Mouse (Mus musculus): ENCODE measurements around the gene Fgfr2.

The Fgfr2 gene

DNA sequence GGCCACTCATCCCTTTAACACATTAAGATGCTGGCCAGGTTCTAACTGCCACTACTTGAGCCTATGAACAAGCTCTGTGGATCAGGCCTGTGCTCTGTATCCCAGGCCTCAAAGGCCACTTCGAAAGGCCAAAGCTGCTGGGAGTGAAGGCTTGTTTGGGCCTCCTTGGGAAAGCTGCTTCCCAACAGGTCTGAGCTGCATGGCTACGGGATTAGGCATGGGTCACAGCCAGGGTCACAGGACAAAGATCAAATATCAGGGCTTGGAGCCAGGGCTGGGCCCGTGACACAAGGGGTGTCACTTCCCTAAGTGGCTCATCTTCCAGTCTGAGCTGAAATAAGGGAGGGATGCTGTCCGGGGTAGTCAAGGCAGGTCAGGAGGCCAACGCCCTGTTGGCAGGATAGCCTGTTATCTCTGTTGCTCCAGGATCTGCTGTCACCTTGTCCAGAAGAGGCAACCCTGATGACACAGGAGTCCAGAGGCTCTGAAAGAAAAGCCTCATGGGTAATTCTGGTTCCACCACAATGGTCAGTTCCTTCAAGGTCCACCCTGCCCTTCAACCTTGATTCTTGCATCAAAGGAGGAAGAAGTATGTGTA is 1313.5 kb downstream of the Fgfr2 start:
- no peak for DNase-seq (ENCODE audit: low spot score)

DNA sequence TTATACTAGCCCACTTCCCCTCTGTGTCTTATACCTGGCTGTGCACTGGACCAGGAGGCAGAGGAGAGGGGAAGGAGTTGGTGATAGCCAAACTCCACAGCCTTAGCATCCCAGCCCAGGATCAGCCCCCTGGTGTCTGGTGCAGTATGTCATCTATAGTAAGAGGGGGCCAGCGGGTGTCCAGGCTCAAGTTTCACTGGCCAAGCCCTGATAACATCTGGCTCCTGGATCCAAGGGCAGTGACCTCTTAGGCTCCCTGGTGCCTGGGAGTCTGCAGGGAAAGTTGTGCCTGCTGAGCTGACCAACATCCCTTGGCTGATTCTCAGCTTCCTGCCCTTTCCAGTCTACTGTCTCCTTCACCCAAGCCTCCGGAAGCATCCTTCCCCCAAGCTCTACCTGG is 1315.9 kb downstream of the Fgfr2 start:
- DNase-seq (ENCODE audit: low spot score): no peak

- DNase-seq (ENCODE audit: low spot score): no peak
These were observed 1317.5 kb downstream of the Fgfr2 start for GRCm38 (mm10) chr7:131805525-131806202.

DNA sequence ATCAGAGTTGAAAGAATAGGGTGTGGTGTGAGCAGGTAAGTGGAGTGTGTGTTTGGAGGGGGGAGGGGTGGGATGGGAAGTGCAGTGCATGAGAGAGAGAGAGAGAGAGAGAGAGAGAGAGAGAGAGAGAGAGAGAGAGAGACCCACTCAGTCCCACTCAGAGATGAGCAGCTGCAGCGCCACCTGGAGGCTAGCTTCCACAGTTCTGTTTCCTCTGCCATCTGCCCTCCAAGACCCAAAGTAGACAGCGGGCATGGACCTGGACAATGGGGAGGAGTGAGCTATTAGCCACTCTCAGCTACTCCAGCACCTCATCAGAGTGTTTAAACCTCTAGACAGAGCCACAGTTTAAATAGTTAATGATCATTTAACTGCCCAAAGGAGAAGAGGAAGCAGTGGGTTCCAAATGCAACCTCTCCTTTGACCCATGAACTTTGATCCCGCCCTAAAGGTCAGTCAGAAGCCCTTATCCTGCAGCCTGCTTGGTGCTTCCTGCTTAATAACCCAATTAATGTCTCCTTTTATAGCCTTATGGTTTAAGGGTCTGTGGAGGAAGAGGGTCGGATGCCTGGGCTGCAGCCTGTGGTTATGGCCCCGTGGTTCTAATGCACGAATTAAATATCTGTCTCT is 1322.6 kb downstream of the Fgfr2 start:
- no peak for DNase-seq (ENCODE audit: low spot score)

GRCm38 (mm10) chr7:131797161-131797560 is 1326.0 kb downstream of the Fgfr2 start:
- no peak for DNase-seq (ENCODE audit: low spot score)

GRCm38 (mm10) chr7:131788595-131789206 is 1334.4 kb downstream of the Fgfr2 start:
- no peak for DNase-seq (ENCODE audit: low spot score)

GRCm38 (mm10) chr7:131785721-131786120 is 1337.4 kb downstream of the Fgfr2 start:
- DNase-seq (ENCODE audit: low spot score): no peak

- DNase-seq (ENCODE audit: low spot score): no peak
These were observed 1344.7 kb downstream of the Fgfr2 start for GRCm38 (mm10) chr7:131778271-131778985.

DNA sequence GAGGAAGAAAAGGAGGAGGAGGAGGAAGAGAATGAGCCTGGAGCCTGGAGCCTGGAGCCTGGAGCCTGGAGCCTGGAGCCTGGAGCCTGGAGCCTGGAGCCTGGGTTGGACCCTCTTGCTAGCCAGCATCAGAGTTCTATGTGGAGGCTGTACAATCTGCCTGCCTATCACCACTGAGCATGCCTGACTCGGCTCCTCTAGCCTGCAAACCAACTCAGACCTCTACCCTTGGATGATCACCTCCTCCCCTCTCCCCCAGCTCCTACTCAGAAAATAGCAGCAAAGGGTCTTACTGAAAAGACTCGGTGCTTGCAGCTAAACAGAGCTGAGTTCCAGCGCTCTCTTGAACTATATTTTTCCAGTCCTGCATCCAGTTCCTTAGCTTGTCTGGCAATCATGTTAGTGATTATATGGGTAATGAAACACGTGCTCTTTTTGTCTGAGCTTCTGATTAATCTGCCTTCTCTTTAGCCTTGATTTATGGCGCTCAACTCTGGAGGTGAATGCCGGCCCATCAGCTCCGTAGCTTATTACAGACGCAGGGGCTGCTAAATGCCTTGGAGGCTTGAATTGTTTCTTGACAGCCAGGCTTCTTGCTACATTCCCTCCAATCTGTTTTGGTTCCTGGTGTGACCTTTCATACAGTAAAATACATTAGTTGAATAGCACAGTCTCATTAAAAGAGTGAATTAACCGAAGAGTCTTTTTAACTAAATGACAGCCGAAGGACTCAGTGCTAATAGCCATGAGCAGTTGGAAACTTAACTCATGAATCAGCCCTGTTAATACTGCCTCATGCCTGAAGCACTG is 1345.5 kb downstream of the Fgfr2 start:
- DNase-seq (ENCODE audit: low spot score): no peak

GRCm38 (mm10) chr7:131776191-131776752 is 1346.9 kb downstream of the Fgfr2 start:
- no peak for DNase-seq (ENCODE audit: low spot score)

DNA sequence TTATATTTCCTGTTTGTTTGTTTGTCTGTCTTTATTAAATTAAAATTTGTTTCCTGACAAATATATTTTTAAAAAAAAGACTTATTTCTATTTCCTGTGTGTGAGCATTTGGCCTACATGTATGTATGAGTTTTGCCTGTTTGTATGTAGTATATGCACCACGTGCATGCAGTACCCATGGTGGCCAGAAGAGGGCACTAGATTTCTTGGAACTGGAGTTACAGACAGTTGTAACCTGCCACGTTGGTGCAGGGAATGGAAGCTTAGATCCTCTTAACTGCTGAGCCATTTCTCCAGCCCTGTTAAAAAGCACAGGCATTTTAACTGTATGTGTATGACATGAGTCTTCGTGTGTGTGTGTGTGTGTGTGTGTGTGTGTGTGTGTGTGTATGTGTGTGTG is 1365.2 kb downstream of the Fgfr2 start:
- no peak for DNase-seq (ENCODE audit: low spot score)

DNA sequence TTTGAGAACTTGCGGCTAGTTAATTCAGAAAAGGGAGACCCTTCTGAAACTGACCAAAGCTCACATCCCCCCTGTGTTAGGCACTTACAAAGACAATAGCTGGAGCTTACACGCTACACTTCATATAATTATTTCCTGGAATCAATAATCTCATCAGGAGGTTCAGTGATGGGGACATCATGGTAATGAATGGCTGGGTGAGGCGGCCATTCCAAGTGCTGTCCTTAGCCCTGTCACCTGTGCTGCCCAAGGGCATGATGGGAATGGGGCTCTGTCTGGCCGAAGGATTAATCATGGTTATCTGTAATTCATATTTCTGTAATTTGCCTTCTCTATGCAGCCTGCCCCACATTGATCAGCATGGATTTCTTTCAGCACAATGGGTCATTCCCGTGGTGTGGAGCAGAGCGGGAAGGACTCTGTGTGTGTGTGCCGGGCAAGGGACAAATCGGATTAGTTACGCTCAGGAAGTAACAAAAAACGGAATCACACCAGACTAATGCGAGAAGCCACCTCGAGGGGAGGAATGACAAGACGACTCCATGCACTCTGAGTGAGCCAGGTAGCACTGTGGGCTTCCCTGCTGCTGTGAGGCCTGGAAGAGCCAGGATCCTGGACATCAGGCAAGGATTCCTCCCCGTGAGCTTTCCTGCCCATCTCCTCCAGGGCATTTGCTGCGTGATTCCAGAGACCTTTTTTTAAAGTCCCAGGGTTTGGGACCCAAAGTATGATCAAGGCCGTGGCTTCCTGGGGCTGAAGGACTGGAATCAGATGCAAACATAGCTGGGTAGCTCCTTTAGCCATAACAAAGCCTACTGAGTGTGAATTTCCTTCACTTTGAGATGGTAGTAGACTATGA is 1375.8 kb downstream of the Fgfr2 start:
- DNase-seq (ENCODE audit: low spot score): no peak

- no peak for DNase-seq (ENCODE audit: low spot score)
These were observed 1376.4 kb downstream of the Fgfr2 start for GRCm38 (mm10) chr7:131746752-131747151.

GRCm38 (mm10) chr7:131743193-131743592 is 1380.0 kb downstream of the Fgfr2 start:
- no peak for DNase-seq (ENCODE audit: low spot score)

GRCm38 (mm10) chr7:131722783-131723575 is 1400.2 kb downstream of the Fgfr2 start:
- DNase-seq (ENCODE audit: low spot score): no peak

GRCm38 (mm10) chr7:131722316-131722715 is 1400.8 kb downstream of the Fgfr2 start:
- DNase-seq (ENCODE audit: low spot score): no peak

GRCm38 (mm10) chr7:131718280-131718679 is 1404.9 kb downstream of the Fgfr2 start:
- DNase-seq (ENCODE audit: low spot score): no peak

- no peak for DNase-seq (ENCODE audit: low spot score)
These were observed 1410.1 kb downstream of the Fgfr2 start for GRCm38 (mm10) chr7:131713076-131713475.

GRCm38 (mm10) chr7:131696889-131697288 is 1426.3 kb downstream of the Fgfr2 start:
- DNase-seq (ENCODE audit: low spot score): no peak

Measured in ovary, postnatal 14 days (tissue).